Mouse (Mus musculus): ENCODE results near the gene Mocs3. TPM values are rescaled to one million over a fixed set of nuclear protein-coding genes. Genes with fewer than 3 reads are reported as not detected.
A peak's percentile ranks its signal among the peaks of the same experiment; 100 is the strongest.

Gene Mocs3
- 4.5 and 4.9 TPM in 2 replicates for polyA plus RNA-seq (2012; rRNA removed)
- polyA plus RNA-seq (2014; fragmentation: Nextera tagmentation; extraction: Ambion mirVana): 3.6 and 3.8 TPM in 2 replicates

DNA sequence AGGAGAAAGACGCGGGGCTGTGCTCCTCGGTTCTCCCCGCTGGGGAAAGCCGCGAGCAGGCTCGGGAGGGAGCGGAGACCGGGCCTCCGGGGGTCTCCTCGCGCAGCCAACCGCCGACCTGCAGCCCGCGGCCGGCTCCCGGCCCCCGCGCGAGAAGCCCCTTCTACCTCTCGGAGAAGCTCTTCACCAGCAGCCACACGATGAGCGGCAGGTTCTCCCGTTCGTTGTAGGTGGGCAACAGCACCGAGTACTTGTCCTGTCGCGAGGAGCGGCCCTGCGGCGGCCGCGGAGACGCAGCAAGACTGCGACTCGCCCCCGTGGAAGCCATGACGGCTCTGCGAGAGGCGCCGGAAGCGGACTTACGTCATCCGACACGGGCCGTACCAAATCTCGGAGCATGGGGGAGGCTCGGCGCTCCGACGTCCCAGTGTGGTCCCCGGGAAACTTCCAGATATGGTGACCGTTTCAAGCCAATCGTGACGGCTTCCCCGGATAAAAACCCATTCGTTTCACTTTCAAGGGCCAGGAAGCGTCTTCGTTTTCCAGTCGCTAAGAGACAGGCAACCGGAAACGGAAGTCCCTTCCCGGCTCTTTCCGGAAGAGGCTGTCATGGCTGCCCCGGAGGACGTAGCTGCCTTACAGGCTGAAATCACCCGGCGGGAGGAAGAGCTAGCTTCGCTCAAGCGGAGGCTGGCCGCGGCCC is at the start of gene Mocs3, which contains the start of the genes Gm20716 and Dpm1:
TSS of gene Mocs3 (plus strand) at position 597 of the 703 bp plus-strand sequence.
TSS of gene Gm20716 (minus strand) at position 339 of the 703 bp plus-strand sequence.
TSS of gene Dpm1 (minus strand) at position 566 of the 703 bp plus-strand sequence.
- peak; percentile 70 to 81 (median 72) for DNase-seq (ENCODE audit: low read depth in 3 of 3, low spot score in 3 of 3)
- H3K9ac ChIP-seq (replicated peaks): peak within 1 kb of the TSS; percentile 94
- peak within 1 kb of the TSS; percentile 70 to 95 for H3K4me3 ChIP-seq (ENCODE audit: insufficient read depth in 1 of 2, low read depth in 2 of 2, low read length in 2 of 2)
- H3K36me3 ChIP-seq (replicated peaks; ENCODE audit: control insufficient read depth, insufficient read depth, low read depth): peaks cover 24% of the 10 kb centered on the region
- peak; percentile 84 for ATAC-seq (ENCODE audit: insufficient read depth)
- H3K27ac ChIP-seq: peak within 1 kb of the TSS; percentile 11
- H3K4me2 ChIP-seq (ENCODE audit: low read depth): peak within 1 kb of the TSS; percentile 99
- no peaks in the 10 kb centered on the region for H3K9me3 ChIP-seq (ENCODE audit: control insufficient read depth, low read length)
- H3K27me3 ChIP-seq (ENCODE audit: control insufficient read depth, insufficient read depth, low read length): no peaks in the 10 kb centered on the region
- H3K4me1 ChIP-seq (replicated peaks; ENCODE audit: control insufficient read depth in 2 of 2, insufficient read depth in 2 of 2, low read length in 1 of 2): peaks cover 21% of the 10 kb centered on the region in 2 experiments
- under 1% methylated on average over 73 of the region's 73 CpGs for WGBS (ENCODE audit: insufficient replicate concordance)
- TF ChIP-seq CTCF (IDR thresholded peaks at IDR 0.05; ENCODE audit: low read depth) (no peak), EP300 (IDR thresholded peaks at IDR 0.05; ENCODE audit: low read depth) (no peak)

DNA sequence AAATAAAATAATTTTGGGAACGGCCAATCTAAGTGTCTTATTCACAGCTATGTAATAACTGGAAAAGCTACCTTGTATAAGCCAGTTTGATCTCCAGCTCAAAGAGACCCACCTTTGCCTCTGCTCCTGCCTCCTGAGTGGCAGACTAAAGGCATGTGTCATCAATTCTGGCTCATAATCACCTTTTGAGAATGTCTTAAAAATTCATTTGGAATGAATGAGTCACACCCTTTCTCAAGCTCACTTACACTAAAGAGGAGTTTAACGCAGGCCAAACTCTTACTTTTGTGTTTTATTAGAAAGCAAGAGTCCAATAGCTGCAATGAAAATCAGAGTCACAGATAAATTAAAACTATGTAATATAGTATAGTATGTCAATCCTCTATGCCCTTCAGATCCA is 38.6 kb upstream of the Mocs3 start:
- ATAC-seq (ENCODE audit: insufficient read depth) (no peak), DNase-seq (ENCODE audit: low read depth in 3 of 3, low spot score in 3 of 3) (no peak)
- Histone ChIP-seq H3K27ac (no peak overlapping the region), H3K4me3 (ENCODE audit: insufficient read depth in 1 of 2, low read depth in 2 of 2, low read length in 2 of 2) (no peak overlapping the region), H3K9ac (replicated peaks) (no peak overlapping the region), H3K27me3 (ENCODE audit: control insufficient read depth, insufficient read depth, low read length) (no peaks in the 10 kb centered on the region), H3K4me1 (replicated peaks; ENCODE audit: control insufficient read depth in 2 of 2, insufficient read depth in 2 of 2, low read length in 1 of 2) (peaks cover 4 to 18% of the 10 kb centered on the region in 2 experiments; a peak in 3 of 4 replicates), H3K9me3 (ENCODE audit: control insufficient read depth, low read length) (no peaks in the 10 kb centered on the region), H3K36me3 (replicated peaks; ENCODE audit: control insufficient read depth, insufficient read depth, low read depth) (peaks cover 32% of the 10 kb centered on the region), H3K4me2 (ENCODE audit: low read depth) (no peak overlapping the region)
- TF ChIP-seq CTCF (IDR thresholded peaks at IDR 0.05; ENCODE audit: low read depth): no peak
- TF ChIP-seq EP300 (IDR thresholded peaks at IDR 0.05; ENCODE audit: low read depth): no peak
- 92% methylated on average over 2 of the region's 2 CpGs for WGBS (ENCODE audit: insufficient replicate concordance)

DNA sequence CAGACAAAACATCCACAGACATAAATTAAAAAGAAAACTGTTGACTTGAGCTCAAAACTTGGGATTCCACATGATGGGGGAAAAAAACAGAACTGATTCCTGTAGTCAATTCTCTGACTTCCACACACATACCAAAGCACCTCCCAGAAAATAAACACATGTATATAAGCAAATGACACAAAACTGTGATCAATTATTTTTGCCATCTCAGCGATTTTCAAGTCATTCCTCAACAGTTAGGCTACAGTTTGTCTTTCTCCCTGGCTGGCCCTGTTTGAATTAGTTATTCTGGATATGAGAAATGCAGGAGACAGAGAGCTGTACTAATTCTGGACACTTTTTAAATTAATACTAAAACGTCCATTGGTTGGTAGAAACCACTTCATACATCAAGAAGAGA is 36.7 kb upstream of the Mocs3 start:
- Histone ChIP-seq H3K4me3 (ENCODE audit: insufficient read depth in 1 of 2, low read depth in 2 of 2, low read length in 2 of 2) (no peak overlapping the region), H3K9ac (replicated peaks) (no peak overlapping the region), H3K36me3 (replicated peaks; ENCODE audit: control insufficient read depth, insufficient read depth, low read depth) (peaks cover 35% of the 10 kb centered on the region), H3K4me1 (replicated peaks; ENCODE audit: control insufficient read depth in 2 of 2, insufficient read depth in 2 of 2, low read length in 1 of 2) (peaks cover 4 to 20% of the 10 kb centered on the region in 2 experiments; a peak in 3 of 4 replicates), H3K27me3 (ENCODE audit: control insufficient read depth, insufficient read depth, low read length) (no peaks in the 10 kb centered on the region), H3K27ac (no peak overlapping the region), H3K9me3 (ENCODE audit: control insufficient read depth, low read length) (no peaks in the 10 kb centered on the region), H3K4me2 (ENCODE audit: low read depth) (no peak overlapping the region)
- ATAC-seq (ENCODE audit: insufficient read depth) (no peak), DNase-seq (ENCODE audit: low read depth in 3 of 3, low spot score in 3 of 3) (no peak)
- TF ChIP-seq EP300 (IDR thresholded peaks at IDR 0.05; ENCODE audit: low read depth) (no peak), CTCF (IDR thresholded peaks at IDR 0.05; ENCODE audit: low read depth) (no peak)
- WGBS (ENCODE audit: insufficient replicate concordance): 58% methylated on average over 2 of the region's 2 CpGs

DNA sequence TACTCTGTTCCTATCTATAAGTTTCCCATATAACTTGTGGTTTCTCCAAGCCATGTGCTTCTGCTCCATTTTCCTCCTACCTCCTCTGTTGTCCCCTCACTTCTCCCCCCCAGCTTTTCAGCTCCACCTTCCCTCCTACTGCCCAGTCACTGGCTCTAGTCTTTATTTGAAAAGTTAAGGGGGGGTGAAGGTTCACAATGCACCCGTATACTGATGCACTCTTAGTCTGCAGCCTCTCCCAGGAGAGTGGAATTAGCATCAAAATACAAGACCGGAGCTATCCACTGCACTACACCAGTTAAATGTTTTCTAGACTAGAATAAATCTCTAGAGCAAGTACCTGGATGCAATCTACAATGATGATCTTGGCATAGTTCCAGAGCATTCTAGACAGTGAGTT is 34.7 kb upstream of the Mocs3 start:
- WGBS (ENCODE audit: insufficient replicate concordance): 67% methylated on average over 2 of the region's 2 CpGs
- ATAC-seq (ENCODE audit: insufficient read depth) (no peak), DNase-seq (ENCODE audit: low read depth in 3 of 3, low spot score in 3 of 3) (no peak)
- Histone ChIP-seq H3K9me3 (ENCODE audit: control insufficient read depth, low read length) (no peaks in the 10 kb centered on the region), H3K36me3 (replicated peaks; ENCODE audit: control insufficient read depth, insufficient read depth, low read depth) (peaks cover 28% of the 10 kb centered on the region), H3K27ac (no peak overlapping the region), H3K4me1 (replicated peaks; ENCODE audit: control insufficient read depth in 2 of 2, insufficient read depth in 2 of 2, low read length in 1 of 2) (peaks cover 4 to 29% of the 10 kb centered on the region in 2 experiments), H3K4me3 (ENCODE audit: insufficient read depth in 1 of 2, low read depth in 2 of 2, low read length in 2 of 2) (no peak overlapping the region), H3K27me3 (ENCODE audit: control insufficient read depth, insufficient read depth, low read length) (no peaks in the 10 kb centered on the region), H3K4me2 (ENCODE audit: low read depth) (no peak overlapping the region), H3K9ac (replicated peaks) (no peak overlapping the region)
- TF ChIP-seq EP300 (IDR thresholded peaks at IDR 0.05; ENCODE audit: low read depth) (no peak), CTCF (IDR thresholded peaks at IDR 0.05; ENCODE audit: low read depth) (no peak)

DNA sequence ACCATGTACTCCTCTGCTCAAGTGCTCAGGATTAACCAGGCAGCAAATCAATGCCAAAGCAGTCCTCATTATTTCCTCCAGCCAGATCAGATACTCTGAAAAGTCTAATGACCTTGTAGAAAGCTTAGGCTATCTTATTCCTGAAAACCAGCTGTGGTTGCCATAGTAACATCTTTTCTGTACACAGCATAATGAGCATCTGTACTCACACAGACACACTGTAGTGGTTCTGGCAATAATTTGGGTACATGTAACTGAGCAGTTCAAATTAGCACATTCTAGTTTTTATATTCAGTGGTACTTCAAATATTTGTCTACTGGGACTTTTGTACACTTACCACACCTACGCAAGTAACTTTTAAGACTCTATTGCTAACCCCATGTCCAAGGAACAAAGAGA is 32.0 kb upstream of the Mocs3 start:
- no peak overlapping the region for H3K27ac ChIP-seq
- TF ChIP-seq CTCF (IDR thresholded peaks at IDR 0.05; ENCODE audit: low read depth): no peak
- no peak for TF ChIP-seq EP300 (IDR thresholded peaks at IDR 0.05; ENCODE audit: low read depth)
- H3K9me3 ChIP-seq (ENCODE audit: control insufficient read depth, low read length): no peaks in the 10 kb centered on the region
- peaks cover 32% of the 10 kb centered on the region for H3K36me3 ChIP-seq (replicated peaks; ENCODE audit: control insufficient read depth, insufficient read depth, low read depth)
- peaks cover 7 to 31% of the 10 kb centered on the region in 2 experiments for H3K4me1 ChIP-seq (replicated peaks; ENCODE audit: control insufficient read depth in 2 of 2, insufficient read depth in 2 of 2, low read length in 1 of 2)
- no peak overlapping the region for H3K9ac ChIP-seq (replicated peaks)
- H3K4me3 ChIP-seq (ENCODE audit: insufficient read depth in 1 of 2, low read depth in 2 of 2, low read length in 2 of 2): no peak overlapping the region
- DNase-seq (ENCODE audit: low read depth in 3 of 3, low spot score in 3 of 3) (no peak), ATAC-seq (ENCODE audit: insufficient read depth) (no peak)
- no peak overlapping the region for H3K4me2 ChIP-seq (ENCODE audit: low read depth)
- WGBS (ENCODE audit: insufficient replicate concordance): 91% methylated on average over 1 of the region's 1 CpGs
- H3K27me3 ChIP-seq (ENCODE audit: control insufficient read depth, insufficient read depth, low read length): no peaks in the 10 kb centered on the region
